Mouse (Mus musculus) liver (tissue): ENCODE measurements around the gene Set.
"Not testable (repeated sequence)": the region's sequence is repeated elsewhere in the genome, so short reads cannot be mapped to it uniquely, and the experiment has no call there.

Experiments
- DNase-seq: peaks from one replicate; pipeline ENCODE4 v3.0.0-alpha.2; 2020; ENCODE audit warnings: mixed read lengths

Set gene

DNA sequence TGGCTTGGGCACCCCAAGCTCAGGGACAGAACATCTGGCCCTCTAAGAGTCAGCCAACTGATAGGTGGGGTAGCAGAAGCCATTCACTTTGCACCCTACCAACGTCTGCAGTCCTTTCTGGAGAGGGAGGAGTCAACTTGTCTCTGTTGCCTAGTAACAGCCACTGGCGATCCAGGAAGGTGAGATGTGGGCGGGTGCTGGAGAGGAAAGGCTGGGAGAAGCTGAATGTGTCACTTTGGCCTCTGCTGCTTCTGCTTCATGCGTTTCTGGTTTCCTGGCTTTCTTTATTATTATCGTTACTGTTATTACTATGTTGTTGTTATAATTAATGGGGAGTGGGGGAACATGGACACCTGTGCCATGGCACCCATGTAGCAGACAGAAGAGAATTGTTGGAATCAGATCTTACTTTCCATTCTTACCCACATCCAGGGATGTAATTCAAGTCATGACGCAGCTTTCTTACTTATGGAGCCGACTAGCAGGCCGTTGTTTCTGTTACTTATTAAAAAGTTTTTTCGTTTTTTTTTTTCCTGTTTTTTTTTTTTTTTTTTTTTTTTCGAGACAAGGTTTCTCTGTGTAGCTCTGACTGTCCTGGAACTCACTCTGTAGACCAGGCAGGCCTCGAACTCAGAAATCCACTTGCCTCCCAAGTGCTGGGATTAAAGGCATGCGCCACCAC lies at the start of gene Set:
Gene Set, plus strand, starts transcription at position 156 of the 682 bp plus-strand sequence.
- DNase-seq: peak; percentile 70

DNA sequence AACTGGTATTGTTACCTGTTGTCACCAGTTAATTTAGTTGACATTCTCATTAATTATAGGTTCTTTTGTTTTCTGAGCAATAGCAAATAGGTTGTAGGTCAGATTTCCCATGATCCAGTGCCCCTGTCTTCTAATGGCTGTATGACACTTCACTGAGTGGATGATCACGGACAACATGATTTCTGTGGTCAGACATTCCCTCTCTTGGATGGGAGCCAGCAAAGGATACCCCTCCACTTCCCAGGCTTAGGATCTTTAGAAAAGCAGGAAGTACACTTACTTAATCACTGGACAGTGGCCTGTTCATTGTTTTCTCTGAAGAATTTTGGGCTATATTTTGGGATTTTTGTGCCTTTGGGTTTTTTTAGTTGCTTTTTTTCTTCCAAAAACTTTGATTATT lies 48.1 kb upstream of the Set start:
- no peak for DNase-seq

DNA sequence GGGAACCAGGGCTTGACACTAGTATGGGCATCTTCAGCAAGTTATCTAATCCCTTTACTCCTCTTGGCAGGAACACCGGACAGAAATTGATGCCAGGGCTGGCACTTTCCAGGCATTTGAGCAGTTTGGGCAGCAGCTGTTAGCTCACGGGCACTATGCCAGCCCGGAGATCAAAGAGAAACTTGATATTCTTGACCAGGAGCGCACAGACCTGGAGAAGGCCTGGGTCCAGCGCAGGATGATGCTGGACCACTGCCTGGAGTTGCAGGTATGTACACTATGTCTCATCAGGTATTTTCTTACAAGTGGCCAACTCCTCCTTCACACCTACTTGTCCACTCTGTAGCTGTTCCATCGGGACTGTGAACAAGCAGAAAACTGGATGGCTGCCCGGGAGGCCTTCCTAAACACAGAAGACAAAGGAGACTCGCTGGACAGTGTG lies 46.3 kb upstream of the Set start:
- DNase-seq: no peak

DNA sequence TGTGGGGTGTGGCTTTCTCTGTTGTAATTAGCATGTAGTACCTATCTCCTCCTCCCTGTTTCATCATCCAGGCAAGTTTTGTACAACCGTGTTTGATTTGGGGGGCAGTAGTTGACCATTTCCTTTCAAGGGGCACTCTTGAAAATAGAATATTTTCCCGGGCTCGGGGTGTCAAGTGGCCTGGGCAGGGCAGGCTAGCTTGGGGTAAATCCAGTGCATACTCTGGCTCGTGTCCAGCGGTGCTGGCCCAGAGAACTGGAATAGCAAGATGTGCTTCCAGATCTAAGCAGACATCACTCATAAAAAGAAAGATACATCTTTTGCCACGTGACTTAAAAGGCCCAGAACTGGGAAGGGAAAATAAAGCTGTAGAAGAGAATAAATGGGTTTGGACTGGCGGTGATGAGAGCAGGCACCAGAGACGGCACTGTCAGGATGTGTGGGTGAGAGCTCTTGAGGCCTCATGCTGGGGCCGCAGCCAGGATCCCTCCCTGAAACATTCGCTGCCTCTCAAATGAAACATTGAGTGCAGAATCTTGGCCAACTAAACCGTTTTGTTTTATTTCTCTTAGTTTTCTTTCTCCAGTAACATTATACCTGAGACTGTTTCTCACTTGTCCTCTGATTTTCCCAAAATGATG lies 42.7 kb upstream of the Set start:
- DNase-seq: no peak

DNA sequence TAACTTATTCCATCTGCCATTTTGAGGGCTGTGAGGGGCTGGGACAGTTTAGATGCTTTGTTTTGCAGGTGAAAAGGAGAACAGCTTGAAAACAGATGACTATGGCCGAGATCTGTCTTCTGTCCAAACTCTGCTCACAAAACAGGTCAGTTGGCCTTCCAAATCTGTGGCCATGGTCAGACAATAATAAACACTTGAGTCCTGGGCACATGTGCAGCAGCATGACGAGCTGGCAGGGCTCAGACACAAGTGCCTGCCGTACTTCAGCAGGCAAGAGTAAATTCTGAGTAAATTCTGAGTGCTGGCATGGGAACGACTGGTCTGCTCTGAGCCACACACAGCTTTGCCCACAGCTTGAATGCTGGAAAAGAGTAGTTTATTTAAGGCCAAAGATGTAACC lies 31.7 kb upstream of the Set start:
- DNase-seq: no peak

DNA sequence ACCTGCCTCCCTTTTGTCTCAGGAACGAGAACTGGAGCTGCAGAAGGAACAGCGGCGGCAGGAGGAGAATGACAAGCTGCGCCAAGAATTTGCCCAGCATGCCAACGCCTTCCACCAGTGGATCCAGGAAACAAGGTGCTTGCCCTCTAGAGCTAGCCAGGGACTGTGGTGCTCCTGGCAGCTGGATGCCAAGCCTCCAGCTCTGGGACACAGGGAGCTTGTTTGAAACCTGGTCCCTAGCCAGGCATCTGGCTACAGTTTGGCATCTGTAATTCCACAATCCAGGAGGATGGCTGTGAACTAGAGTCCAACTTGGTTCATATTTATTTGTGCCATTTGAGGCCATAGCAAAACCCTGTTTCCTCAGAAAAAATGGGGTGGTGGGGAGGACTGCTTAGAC lies 30.2 kb upstream of the Set start:
- DNase-seq: no peak

DNA sequence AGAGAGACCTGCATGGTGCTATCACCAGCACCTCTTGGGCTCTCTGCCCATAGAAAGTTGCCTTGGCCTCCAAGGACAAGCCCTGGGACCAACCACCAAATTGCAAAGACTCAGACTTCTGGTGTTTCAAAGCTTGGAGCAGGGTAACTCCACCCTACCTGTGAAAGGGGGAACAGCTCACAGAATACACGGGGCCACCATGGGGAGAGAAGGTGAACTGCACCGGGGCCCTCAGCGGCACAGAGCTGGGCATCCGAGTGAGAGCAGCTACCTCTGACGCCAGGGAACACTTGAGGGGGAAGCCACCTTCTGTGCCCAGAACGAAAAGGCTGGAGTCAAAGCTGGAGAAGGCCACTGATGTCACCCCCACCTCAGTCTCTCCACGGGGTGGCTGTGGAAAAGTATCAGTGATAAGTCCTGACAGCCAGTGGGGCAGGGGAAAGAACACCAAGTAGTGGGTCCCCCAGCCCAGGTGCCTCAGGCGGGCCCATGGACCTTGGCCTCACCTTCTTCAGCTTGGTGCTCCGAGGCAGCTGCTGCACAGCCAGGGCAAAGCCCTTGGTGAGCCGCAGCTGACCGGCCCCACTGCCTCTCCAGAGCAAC lies 24.8 kb upstream of the Set start:
- DNase-seq: no peak

DNA sequence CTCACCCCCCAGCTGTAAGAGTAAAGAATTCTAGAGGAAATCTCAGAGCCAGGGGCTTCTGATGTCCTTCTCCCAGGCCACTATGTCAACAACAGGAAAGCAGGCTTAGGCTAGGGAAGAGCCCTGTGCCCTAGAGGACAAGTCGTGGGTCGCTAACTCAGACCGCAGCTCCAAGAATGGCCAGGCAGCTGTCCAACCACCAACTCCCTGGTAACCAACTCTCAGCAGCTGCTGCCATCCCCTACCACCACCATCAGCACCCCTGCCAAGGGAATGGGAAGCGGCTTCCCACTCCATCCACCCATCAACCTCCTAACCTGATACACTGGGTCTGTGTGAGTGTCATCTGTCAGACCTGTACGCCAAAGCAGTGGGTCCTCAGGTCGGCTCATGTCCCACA lies 24.2 kb upstream of the Set start:
- DNase-seq: no peak

DNA sequence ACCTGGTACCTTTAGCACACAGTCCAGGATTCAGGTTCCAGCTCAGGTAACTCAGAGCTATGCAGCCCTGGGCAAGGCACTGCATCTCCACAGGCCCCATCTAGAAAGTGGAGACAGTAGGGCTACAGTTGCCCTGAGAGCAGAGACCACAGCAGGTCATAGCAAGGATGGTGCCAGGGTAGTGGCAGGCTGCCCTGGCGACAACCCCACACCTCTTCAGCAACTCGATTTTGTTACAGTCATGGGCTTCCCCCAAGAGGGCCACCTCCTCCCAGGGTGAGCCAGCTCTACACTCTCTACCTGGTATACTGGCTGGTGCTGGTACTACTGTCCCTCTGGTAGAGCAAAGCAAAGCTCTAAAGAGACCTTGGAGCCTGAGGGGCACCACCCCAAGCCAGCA lies 19.4 kb upstream of the Set start:
- no peak for DNase-seq

DNA sequence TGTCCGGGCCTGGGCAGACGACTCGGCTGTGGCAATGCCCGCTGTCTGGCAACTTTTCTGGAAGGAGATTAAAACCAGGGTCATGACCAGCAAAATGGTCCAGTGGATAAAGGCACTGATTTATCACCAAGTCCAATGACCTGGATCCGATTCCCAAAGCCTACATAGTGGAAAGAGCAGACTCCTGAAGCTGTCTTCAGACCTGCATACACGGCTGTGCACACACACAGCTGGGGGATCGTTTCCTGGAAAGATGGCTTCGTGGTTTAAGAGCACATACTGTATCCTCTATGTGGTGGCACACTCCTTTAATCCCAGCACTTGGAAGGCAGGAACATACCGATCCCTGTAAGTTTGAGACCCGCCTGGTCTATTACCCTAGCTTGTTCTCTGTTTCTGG lies 18.8 kb upstream of the Set start:
- DNase-seq: no peak

DNA sequence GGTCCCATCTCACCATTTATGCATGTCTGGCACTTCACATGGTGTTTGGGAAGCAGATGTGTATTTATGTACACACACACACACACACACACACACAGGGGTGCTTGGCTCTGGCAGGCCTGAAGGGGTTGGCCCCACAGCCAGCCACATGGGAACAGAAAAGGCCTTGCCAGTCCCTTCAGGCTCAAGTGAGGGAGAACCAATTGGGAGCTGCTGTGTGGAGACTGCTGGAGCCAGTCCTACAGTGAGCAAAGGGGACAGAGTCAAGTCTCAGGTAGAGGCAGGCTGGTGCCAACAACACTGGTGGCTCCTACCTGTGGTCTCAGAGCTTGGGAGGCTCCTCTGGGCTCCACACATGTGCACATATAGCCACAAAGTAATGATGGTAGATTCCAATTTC lies 17.5 kb upstream of the Set start:
- no peak for DNase-seq

DNA sequence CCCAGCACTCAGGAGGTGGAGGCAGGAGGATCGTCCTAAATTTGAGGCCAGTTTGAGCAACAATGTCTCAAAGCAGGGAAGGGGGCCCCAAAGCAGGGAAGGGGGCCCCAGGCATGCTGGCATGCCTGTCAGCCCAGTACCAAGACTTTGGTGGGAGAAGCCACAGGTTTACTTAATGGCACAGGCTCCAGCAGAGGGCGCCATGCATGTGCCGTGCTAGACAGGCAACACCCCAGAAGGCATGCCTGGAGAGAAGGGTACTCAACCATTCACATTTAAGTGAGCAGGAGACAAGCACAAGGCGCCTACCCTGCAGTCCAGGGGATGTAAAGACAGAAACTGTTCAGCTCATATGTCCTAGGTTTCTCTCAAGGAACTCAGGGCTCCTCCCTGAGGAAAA lies 14.7 kb upstream of the Set start:
- DNase-seq: peak; percentile 87

DNA sequence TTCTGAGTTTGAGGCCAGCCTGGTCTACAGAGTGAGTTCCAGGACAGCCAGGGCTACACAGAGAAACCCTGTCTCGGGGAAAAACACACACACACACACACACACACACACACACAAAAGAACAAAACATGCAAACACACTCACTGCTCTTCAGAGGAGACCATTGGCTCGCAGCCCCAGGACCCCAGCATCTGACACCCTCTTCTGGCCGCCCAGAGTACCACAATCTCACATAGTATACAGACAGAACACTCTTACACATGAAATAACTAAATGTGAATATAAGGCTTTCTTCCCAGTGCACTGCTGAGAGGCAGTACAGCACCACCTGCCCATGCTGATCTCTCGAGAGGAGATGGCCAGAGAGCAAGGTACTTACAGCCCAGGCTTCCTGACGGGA lies 12.6 kb upstream of the Set start:
- DNase-seq: no peak

DNA sequence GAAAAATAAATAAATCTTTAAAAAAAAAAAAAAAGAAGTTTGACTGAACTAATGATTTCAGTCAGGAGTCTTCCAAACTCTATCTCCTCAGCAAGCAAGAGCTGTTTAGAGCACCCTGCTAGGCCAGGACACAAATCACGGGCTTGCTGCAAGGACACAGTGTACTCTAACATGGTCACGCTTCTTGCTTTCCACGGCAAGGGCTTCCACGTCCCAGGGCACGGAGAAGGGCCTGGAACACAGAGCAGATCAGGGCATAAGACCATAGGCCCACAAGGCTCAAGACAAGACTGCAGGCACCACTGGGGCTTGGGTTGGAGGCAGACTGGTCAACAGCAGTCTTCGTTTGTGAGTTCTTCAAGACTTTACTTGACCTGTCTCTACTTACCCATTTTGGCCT lies 10.1 kb upstream of the Set start:
- no peak for DNase-seq

DNA sequence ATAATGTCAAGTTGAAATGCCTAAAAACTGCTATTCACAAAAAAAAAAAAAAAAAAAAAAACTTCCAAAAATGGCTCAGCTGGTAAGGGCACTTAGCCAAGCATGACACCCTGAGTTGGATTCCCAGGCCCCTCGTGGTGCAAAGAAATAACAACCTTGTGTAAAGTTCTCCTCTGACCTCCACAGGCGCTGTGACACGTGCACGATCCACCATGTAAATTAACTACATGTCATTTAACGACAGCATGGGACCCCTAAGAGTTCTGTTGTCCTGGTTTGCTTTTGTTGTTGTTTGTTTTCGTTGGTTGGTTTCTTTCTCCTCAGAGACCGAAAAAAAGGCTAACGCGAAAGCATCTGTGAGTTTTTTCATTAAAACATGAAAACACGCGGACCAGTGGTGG lies 9.1 kb upstream of the Set start:
- no peak for DNase-seq

DNA sequence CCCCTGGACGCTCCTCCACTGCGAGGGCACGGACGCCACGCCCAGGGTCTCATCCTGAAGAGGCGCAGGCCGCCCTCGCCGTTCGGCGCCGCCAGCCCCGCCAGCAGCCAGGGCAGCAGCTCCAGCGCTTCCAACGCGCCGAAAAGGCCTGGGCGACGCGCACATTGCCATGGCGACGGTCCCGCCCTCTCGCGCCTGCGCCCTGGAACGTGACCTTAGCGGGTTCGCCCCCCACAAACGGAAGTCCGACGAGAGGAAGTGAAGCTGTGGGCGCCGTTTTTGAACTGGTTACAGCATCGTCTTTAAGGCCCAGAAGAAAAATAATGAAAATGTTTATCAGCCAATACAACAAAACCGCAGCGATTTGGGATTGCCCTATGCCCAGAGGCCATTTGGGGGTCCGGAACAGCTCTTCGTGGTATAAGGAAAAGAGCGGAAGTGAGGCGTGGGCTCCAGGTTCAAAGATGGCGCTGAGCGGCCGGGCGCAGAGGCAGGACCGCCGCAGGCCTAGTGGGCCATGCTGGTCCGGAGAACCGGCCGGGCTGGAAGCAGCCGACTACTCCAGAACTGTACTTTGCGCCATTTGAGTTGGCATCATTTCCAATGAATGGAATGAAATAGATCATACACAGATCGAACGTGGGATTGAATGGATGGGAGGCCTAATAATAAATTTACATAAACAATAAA lies 8.3 kb upstream of the Set start, which contains the start of gene Wdr34:
Gene Wdr34, minus strand, starts transcription at position 183 of the 690 bp plus-strand sequence.
- DNase-seq: peak; percentile 98

DNA sequence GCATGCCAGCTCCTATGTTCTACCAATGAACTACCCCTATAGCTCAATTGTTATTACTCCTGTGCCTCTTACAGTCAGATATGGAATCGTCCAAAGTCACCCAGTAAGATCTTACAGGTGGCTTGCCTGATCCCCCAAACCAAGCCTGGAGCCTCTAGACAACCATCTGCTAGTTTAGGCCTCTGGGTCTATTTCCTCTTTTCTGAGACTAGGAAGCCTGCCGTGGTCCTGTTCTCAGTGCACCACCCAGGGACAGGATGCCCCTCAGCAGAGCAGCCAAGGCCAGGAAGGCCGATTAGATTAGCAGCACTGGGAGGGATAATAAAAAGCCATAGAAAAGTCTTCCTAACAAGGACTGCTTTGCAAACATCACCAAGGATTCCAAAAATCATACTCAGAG lies 7.3 kb upstream of the Set start:
- DNase-seq: no peak

DNA sequence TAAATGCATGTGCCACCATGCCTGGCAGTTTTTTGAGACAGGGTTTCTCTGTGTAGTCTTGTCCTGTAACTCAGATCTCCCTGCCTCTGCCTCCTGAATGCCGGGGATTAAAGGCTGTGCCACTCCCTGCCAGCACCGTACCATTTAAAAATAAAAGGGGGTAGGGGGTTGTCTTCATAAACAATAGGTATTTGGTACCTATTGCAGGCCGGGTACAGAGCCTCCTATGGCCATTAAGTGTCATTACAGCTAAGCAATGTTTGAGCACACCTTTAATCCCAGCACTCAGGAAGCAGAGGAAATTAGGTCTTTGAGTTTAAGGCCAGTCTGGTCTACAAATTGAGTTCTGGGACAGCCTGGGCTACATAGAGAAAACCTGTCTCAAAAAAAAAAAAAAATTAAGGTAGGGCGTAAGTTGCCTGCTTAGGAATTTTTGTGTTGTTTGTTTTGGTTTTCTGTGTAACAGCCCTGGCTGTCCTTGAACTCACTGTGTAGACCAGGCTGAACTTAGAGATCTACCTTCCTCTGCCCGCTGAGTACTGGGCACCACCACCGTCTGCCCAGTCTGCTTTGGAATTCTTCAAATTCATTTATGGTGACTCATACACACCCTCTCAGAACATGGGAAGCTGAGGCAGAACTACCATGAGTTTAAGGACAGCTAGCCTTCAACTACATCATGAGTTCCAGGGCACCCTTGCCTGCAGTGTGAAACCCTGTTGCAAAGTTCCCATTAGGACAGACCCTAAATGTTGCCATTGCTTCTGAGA lies 5.0 kb upstream of the Set start:
- DNase-seq: no peak

DNA sequence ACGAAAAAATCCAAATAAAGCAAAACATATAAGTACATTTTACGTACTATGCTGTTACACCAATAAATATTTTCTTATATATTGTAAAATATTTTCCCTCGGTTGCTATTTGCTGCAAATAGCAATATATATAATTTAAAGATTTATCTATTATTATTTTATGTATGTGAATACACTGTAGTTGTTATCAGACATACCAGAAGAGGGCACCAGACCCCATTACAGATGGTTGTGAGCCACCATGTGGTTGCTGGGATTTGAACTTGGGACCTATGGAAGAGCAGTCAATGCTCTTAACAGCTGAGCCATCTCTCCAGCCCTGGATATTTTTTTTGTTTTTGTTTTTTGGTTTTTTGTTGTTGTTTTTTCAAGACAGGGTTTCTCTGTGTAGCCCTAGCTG lies 1.9 kb upstream of the Set start:
- not testable (repeated sequence) for DNase-seq

DNA sequence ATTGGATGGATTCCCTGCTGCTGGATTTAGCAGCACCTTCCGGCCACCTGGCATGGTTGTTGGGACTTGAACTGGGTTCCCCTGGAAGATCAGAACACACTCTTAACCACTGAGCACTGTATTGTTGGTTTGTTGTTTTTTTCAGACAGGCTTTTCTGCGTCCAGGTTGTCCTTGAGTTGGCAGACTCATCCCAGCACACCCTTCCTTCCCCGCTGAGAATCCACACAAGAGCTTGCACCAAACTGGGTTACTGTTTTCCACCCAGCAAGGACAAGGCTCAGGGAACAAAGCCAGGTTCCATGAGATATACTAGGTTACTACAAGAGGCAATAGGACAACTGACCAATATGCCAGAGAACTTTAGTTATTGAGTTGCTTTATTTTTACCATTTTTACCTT lies 442 bp upstream of the Set start:
- no peak for DNase-seq

DNA sequence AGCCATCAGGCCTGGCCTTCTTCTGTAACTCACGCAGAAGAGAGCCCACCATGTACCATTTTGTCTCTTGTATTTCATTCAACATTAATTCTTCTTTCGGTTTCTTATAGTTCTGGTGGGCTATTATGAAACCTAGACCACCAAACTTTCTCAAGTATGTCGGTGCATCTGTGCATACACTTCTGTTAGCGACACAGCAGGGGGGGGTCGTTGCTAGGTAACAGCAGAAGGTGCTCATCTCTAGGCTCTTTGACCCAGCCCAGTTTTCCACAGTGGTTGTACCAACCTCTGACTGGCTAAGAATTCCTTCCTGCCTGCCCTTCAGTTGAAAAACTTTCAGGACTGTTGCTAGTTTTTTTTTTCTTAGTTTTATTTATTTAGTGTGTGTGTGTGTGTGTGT lies 1.2 kb downstream of the Set start:
- no peak for DNase-seq

DNA sequence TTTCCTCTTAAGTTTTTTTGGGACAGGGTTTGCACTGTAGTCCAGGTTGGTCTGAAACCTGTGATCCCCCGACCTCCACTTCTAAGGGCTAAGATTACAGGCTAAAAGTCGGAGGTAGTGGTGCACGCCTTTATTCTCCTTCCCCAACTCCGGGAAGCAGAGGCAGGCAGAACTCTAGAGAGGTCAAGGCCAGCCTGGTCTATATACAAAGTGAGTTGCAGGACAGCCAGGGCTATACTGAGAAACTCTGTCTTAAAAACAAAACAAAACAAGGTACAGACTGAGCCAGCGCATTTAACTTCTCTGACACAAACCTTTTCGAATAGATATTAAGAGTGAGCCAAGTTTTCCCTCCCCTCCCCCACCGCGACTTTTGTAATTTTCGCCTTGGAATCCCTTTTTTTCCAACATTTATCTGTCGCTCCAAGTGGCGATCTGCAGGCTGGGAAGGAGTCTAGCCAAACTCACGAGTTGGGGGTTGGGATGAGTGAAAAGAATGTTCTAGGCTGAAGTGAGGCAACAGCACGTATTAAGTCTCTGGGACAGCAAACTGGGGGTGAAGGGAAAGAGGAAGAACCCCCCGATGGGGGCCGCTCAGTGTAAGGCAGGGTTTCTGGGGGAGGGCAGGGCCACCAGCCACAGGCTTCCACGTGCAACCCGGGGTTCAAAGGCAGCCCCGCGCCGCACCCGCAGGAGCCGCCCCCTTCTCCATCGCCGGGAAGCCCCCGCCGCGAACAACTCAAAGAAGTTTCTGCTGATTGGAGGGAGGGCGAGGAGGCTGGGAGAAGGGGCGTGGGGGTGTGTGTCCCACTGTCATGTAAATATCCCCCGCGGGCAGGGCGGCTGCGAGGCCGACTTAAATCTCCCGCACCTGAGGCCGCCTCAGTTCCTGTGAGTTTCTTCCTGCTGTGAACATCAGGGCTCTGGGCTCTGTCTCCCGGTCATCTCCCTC lies 4.3 kb downstream of the Set start:
- DNase-seq: peak; percentile 80
